Mouse (Mus musculus): ENCODE measurements around the gene Tbca.

GRCm38 (mm10) chr13:94769155-94769470, 19.6 kb upstream of the Tbca start:
- no peak for TF ChIP-seq CTCF (IDR thresholded peaks at IDR 0.05; ENCODE audit: borderline replicate concordance, control insufficient read depth, extremely low read depth, insufficient read depth, low read length, poor library complexity)
- TF ChIP-seq POLR2A (IDR thresholded peaks at IDR 0.05; ENCODE audit: control insufficient read depth, extremely low read depth, insufficient read depth, low read length, poor library complexity): no peak
